Mouse (Mus musculus) erythroblast, embryonic 14.5 days (primary cell): ENCODE measurements around the gene Blcap. TPM values are rescaled to one million over a fixed set of nuclear protein-coding genes. Genes with fewer than 3 reads are reported as not detected.
"Not testable (repeated sequence)": the region's sequence is repeated elsewhere in the genome, so short reads cannot be mapped to it uniquely, and the experiment has no call there.

Source experiments
- H3K27me3 ChIP-seq: 2 replicates; pipeline ENCODE4 v1.6.1; 2012; ENCODE audit warnings: inconsistent platforms; ENCODE audit not compliant: control insufficient read depth
- H3K36me3 ChIP-seq: 2 replicates; pipeline ENCODE4 v1.6.1; 2012; ENCODE audit warnings: mild to moderate bottlenecking, inconsistent platforms; ENCODE audit not compliant: control insufficient read depth
- H3K4me1 ChIP-seq: 2 replicates; pipeline ENCODE4 v1.6.1; 2012; ENCODE audit warnings: inconsistent platforms; ENCODE audit not compliant: control insufficient read depth
- H3K4me3 ChIP-seq: replicated peaks from 2 replicates; pipeline ENCODE3; 2012; ENCODE audit warnings: moderate library complexity, mild to moderate bottlenecking, inconsistent platforms
- H3K9me3 ChIP-seq: 2 replicates; pipeline ENCODE4 v1.6.1; 2012; ENCODE audit warnings: low read length, inconsistent platforms, mixed read lengths; ENCODE audit not compliant: control insufficient read depth
- GATA1 ChIP-seq: IDR thresholded peaks from 2 replicates; pipeline ENCODE4 v1.6.1; 2012; ENCODE audit warnings: low read length, inconsistent platforms, mixed read lengths
- TAL1 ChIP-seq: IDR thresholded peaks from 3 replicates; pipeline ENCODE4 v1.6.1; 2012; ENCODE audit warnings: low read length, inconsistent platforms, mixed read lengths
- polyA plus RNA-seq: library from polyadenylated mRNA; stranded (reverse); fragments of >175 nt; gene quantifications from 2 replicates; pipeline ENCODE4 v1.2.3, GENCODE M21; 2012

Blcap gene
- polyA plus RNA-seq = 0.66 and 0.85 TPM in 2 replicates

DNA sequence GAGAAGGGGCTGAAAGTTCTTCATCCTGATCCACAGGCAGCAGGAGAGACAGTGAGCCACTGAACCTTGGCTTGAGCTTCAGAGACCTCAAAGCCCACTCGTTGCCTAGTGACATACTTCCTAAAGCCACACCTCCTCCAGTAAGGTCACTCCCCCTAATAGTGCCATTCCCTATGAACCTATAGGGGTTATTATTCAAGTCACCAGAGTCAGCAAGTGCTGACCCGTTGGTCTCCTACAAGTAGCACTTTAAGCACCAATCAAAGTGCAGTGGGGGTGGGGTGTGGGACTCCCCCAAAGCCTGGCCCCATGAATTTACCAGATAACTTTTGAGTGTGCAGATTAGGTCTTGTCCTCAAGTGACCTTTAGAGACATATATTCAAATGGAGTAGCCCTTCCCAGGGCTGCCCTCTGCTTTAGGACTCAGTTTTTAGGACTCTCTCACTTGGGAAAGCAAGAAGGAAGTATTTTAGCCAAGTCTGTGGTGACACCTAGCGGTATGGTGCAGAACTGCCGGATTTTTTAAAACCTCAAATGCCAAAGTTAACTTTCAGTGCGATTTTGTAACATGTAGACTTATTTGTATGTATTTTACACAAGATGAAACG is at the start of gene Blcap:
Gene Blcap, minus strand, starts transcription at position 51 of the 609 bp plus-strand sequence.
- no peaks in the 10 kb centered on the region for H3K36me3 ChIP-seq
- no peaks in the 10 kb centered on the region for H3K9me3 ChIP-seq
- no peak within 1 kb of the TSS for H3K4me3 ChIP-seq
- peaks cover 14% of the 10 kb centered on the region for H3K4me1 ChIP-seq
- H3K27me3 ChIP-seq = peaks cover 2% of the 10 kb centered on the region; the same call in 1 of the 2 replicates
- TF ChIP-seq TAL1 (no peak), GATA1 (no peak)

DNA sequence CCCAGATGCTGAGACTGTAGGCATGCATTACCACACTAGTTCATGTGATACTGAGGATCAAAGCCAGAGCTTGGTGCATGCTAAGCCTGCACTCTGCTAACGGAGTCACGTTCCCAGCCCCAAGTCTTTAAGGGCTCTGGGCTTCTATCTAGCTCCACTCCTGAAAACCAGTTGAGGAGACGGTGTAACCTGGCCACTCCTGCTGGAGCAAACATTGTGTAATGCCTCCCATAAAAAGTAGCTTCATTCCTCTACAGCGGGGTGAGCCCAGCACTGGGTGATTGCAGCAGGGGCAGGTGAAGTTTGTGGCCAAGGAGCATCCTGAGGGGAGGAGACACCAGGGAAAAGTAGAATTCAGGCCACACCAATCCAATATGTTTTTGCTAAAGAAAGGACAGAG is 47.3 kb upstream of the Blcap start:
- TF ChIP-seq GATA1 (no peak), TAL1 (no peak)

DNA sequence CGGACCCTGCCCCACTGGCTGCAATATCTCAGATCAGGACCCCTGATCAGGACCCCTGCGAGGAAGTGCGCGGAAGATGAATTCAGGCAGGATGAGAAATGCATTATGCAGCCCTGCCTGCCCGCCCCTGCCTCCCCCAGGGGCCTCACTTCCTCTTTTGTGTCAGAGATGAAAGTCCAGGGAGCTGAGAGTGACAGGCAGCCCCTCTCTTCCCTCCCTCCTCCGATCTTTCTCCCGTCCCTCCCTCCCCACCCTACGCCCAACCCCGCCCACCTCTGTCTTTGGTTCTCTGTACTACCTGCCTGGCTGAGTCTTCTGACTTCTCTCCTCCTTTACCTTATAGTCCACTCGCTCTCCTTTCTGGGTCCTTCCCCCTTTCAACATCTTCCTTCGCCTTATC is 42.9 kb upstream of the Blcap start:
- no peaks in the 10 kb centered on the region for H3K4me1 ChIP-seq
- no peaks in the 10 kb centered on the region for H3K36me3 ChIP-seq
- H3K9me3 ChIP-seq = no peaks in the 10 kb centered on the region
- H3K27me3 ChIP-seq = no peaks in the 10 kb centered on the region
- TF ChIP-seq GATA1 (no peak), TAL1 (no peak)
- H3K4me3 ChIP-seq = no peak overlapping the region

More for the DNA sequence above, 47.3 kb upstream of the Blcap start:
- H3K4me3 ChIP-seq = no peak overlapping the region
- H3K9me3 ChIP-seq = no peaks in the 10 kb centered on the region
- no peaks in the 10 kb centered on the region for H3K36me3 ChIP-seq
- H3K4me1 ChIP-seq = no peaks in the 10 kb centered on the region
- H3K27me3 ChIP-seq = no peaks in the 10 kb centered on the region

DNA sequence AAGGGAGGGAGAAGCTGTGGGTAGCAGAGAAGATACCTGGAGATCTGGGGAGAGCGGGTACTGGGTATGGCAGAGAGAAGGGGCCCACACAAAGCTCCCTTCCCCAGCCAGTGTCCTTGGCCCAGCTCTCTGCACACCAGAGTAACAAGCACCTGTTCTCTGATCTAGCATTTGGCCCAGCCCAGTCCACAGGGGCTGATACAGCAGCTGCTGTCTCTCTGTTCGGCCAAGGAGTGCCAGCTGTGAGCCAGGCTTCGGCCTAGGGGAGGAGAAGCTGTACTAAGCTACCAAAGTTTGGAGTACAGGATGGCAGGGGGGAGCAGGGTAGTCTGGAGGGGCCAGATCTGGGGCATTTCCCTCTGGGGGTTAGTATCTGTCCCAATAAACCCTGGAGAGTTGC is 40.7 kb upstream of the Blcap start:
- Histone ChIP-seq H3K4me3 (no peak overlapping the region), H3K27me3 (no peaks in the 10 kb centered on the region), H3K9me3 (no peaks in the 10 kb centered on the region), H3K4me1 (no peaks in the 10 kb centered on the region), H3K36me3 (no peaks in the 10 kb centered on the region)
- TF ChIP-seq GATA1 = no peak
- TF ChIP-seq TAL1 = no peak

DNA sequence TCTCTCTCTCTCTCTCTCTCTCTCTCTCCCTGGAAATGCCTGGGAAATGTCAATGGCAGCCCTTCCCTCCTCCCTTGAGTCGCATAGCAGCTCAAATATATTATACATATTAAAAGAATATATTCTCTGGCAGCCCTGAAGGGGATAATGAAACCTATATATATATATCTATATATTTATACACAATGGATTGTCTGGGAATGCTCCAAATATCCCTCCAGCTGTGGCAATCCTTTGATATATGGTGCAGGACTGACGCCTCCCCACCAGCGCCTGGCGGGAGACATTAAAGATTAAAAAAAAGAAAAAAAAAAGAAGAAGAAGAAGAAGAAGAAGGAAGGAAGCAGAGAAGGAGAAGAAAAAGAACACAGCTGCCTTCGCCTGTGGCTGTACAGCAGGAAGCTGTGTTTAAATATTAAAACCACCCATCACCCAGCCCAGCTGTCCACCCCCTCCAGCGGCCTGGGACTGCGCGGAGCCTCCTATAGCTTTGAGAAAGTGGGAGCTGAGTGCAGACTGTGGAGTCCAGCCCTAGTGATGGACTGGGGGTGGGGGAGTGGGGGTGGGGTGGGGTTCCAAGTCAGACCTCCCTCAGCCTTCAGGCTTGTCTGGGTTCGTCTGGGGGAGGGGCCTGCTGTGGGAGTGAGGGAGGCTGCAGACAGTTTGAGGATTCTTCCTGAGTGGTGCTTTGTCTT is 36.6 kb upstream of the Blcap start:
- H3K36me3 ChIP-seq = no peaks in the 10 kb centered on the region
- H3K9me3 ChIP-seq = no peaks in the 10 kb centered on the region
- H3K4me3 ChIP-seq = no peak overlapping the region
- no peaks in the 10 kb centered on the region for H3K4me1 ChIP-seq
- TF ChIP-seq TAL1 = no peak
- no peak for TF ChIP-seq GATA1
- H3K27me3 ChIP-seq = peaks cover 2% of the 10 kb centered on the region; the same call in 1 of the 2 replicates

DNA sequence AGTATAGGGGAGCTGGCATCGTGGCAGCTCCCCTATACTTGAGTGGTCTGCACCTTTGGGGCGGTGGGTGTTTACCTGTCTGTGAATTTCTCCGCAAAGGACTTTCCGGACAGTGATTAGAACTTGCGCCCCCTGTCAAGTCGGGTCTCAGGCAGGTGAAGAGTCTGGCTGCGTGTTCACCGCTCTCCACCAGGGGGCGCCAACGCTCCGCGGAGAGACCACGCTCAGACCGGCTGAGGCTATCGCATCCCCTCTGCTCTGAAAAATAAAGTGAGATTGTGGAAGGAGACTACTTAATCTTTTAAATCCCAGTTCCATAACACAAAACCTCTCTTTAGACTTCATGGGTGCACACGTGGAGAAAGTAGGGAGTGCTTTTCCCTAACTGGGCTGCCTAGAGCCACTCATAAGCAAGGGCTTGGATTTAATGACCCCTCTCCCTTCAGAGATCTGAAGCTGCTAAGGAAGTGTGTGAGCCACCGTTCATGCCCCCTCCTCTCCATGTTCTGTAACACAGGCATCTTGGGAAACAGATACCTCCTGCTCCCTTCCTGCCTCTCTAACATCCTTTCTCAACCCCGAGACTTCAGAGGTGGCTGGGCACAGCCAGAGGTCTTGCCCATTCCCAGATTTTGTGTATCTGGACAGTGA is 34.1 kb upstream of the Blcap start:
- Histone ChIP-seq H3K36me3 (no peaks in the 10 kb centered on the region), H3K4me3 (no peak overlapping the region), H3K4me1 (no peaks in the 10 kb centered on the region), H3K27me3 (peaks cover 2% of the 10 kb centered on the region; the same call in 1 of the 2 replicates), H3K9me3 (no peaks in the 10 kb centered on the region)
- TF ChIP-seq GATA1 (no peak), TAL1 (no peak)

DNA sequence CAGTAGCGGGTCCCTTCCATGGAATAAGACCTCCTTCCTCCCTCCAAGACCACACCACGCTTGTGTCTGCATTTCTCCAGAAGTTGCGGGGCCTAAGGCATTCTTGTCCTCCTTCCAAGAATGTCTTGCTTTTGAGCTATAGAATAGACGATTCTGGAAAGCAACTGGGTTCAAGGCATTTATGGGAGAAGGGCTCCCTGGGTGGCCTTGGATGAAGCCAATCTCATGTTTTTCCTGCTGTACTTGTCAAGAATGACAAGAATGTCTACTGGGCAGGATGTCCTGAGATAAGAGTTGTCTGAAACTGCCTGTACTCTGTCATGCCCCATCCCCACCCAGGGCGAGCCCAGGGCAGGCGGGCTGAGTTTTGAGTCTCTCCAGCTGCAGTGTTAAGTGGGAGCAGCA is 30.4 kb upstream of the Blcap start:
- H3K36me3 ChIP-seq = no peaks in the 10 kb centered on the region
- H3K4me3 ChIP-seq = no peak overlapping the region
- H3K9me3 ChIP-seq = no peaks in the 10 kb centered on the region
- H3K4me1 ChIP-seq = no peaks in the 10 kb centered on the region
- peaks cover 2% of the 10 kb centered on the region; the same call in 1 of the 2 replicates for H3K27me3 ChIP-seq
- TF ChIP-seq TAL1 = no peak
- no peak for TF ChIP-seq GATA1

DNA sequence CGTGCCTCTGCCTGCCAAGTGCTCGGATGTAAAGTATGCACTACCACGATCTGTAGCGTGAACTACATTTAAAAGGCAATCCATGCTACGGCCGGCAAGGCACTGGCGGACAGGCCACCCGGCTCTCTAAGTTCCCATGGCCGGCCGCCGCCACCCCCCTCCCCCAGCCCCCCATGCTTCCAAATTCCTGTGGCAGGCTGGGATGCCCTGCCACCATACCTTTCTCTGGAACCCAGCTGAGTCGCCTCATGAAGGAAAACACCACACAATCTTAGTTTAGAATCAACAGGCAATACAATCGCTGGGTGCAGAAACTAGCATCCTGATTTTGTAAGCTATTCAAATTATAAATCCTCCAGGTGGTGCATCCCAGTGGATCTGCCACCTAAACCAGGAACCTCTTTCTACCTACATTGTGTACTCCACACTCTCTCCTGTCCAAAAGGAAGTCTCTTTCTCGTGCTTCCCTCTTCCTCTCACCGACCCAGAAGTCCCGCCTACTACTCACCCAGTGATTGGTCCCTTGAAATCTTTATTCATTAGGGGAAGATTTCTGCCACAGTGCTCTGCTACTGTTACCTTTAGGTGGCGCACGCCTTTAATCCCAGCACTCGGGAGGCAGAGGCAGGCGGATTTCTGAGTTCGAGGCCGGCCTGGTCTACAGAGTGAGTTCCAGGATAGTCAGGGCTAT is 25.9 kb upstream of the Blcap start:
- Histone ChIP-seq H3K9me3 (no peaks in the 10 kb centered on the region), H3K27me3 (no peaks in the 10 kb centered on the region), H3K4me1 (no peaks in the 10 kb centered on the region), H3K36me3 (no peaks in the 10 kb centered on the region), H3K4me3 (no peak overlapping the region)
- TF ChIP-seq TAL1 (no peak), GATA1 (no peak)

DNA sequence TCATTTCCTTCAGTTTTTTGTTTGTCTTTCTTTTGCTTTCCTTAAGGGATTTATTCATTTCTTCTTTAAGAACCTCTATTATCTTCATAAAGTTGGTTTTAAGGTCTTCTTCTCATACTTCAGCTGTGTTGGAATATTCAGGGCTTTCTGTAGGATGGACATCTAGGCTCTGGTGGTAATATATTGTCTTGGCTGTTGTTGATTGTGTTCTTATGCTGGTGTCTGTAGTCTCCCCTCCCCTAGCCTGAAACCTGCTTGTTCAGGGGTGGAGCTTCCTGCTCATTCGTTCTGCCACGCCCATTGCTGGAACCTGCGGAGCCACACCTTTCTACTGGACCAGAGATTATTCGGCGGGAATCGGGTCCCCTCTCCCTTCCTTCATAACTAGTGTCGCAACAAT is 14.3 kb upstream of the Blcap start:
- H3K9me3 ChIP-seq, H3K4me1 ChIP-seq, H3K4me3 ChIP-seq, H3K27me3 ChIP-seq, H3K36me3 ChIP-seq: not testable (repeated sequence)
